In genomic region chr16:49726761-49727160, GRCm38 (mm10) we compare ENCODE assay signal across 23 mouse cellular contexts. TPM values are rescaled to one million over a fixed set of nuclear protein-coding genes. Genes with fewer than 3 reads are reported as not detected.
DNase-seq lines count a peak whose midpoint lies in the region; ATAC-seq lines count a peak whose summit lies in the region.
"Had no signal": no experiment of that assay in that cellular context is flagged by ENCODE, and none has a peak within 500 bp of the region (broad histone marks: within the 10 kb centered on the region; RNA-seq: fewer than 3 reads in every experiment).

No protein-coding gene starts in this region.

- ATAC-seq in liver, embryonic 15.5 days (ENCODE audit: insufficient read depth) = peak; percentile 56; the same call in 1 of the 2 replicates
- peak; percentile 98 for ATAC-seq in erythroblast, adult 5-6 weeks (replicated peaks; ENCODE audit: low FRiP score, poor library complexity, severe bottlenecking)
- ATAC-seq: hindbrain, embryonic 16.5 days; intestine, embryonic 16.5 days; lung, postnatal 0 days had no signal

- DNase-seq in cerebellum, adult 9-10 months = peak; percentile 20
- no peak for DNase-seq in cerebellum, adult 11-12 months
- DNase-seq in liver = no peak
- peak; percentile 21 to 40 for DNase-seq in spleen, postnatal 14 days (ENCODE audit: low spot score in 2 of 2)
- no peak for DNase-seq in natural killer cell, adult 2 months (ENCODE audit: low spot score in 2 of 2)
- DNase-seq in gastrocnemius, postnatal 4 days (ENCODE audit: low spot score in 2 of 2) = no peak
- DNase-seq: adrenal gland, postnatal 25 days; cerebellum, adult 18-20 months; heart, adult 11 months; heart, postnatal 10 days; thymus, postnatal 14 days had no signal

- H3K9ac ChIP-seq in liver, embryonic 15.5 days = no peak overlapping the region
- H3K9ac ChIP-seq: embryonic facial prominence, embryonic 15.5 days; heart, embryonic 12.5 days; liver, embryonic 14.5 days; midbrain, embryonic 12.5 days had no signal

- no peaks in the 10 kb centered on the region for H3K36me3 ChIP-seq in liver, embryonic 15.5 days (replicated peaks)
- H3K36me3 ChIP-seq: embryonic facial prominence, embryonic 15.5 days; forebrain, embryonic 10.5 days; heart, embryonic 12.5 days; hindbrain, embryonic 10.5 days; midbrain, embryonic 12.5 days had no signal

- H3K9me3 ChIP-seq in liver, embryonic 15.5 days (replicated peaks) = no peaks in the 10 kb centered on the region
- H3K9me3 ChIP-seq: embryonic facial prominence, embryonic 15.5 days; forebrain, embryonic 10.5 days; heart, embryonic 12.5 days; hindbrain, embryonic 10.5 days; midbrain, embryonic 12.5 days had no signal

- WGBS in liver, embryonic 15.5 days (ENCODE audit: insufficient replicate concordance) = 37% methylated on average over 2 of the region's 2 CpGs

- no peak overlapping the region for H3K4me3 ChIP-seq in liver, embryonic 15.5 days (replicated peaks)
- H3K4me3 ChIP-seq: embryonic facial prominence, embryonic 15.5 days; forebrain, embryonic 10.5 days; heart, embryonic 12.5 days; hindbrain, embryonic 10.5 days; midbrain, embryonic 12.5 days had no signal

- H3K27me3 ChIP-seq in liver, embryonic 15.5 days = no peaks in the 10 kb centered on the region
- H3K27me3 ChIP-seq: embryonic facial prominence, embryonic 15.5 days; heart, embryonic 12.5 days; midbrain, embryonic 12.5 days had no signal

- H3K27ac ChIP-seq in liver, embryonic 15.5 days (replicated peaks) = no peak overlapping the region
- H3K27ac ChIP-seq: embryonic facial prominence, embryonic 15.5 days; forebrain, embryonic 10.5 days; hindbrain, embryonic 10.5 days; liver, embryonic 14.5 days; macrophage; midbrain, embryonic 12.5 days had no signal

- H3K4me2 ChIP-seq in liver, embryonic 15.5 days = no peak overlapping the region
- H3K4me2 ChIP-seq: embryonic facial prominence, embryonic 15.5 days; heart, embryonic 12.5 days; midbrain, embryonic 12.5 days had no signal

- peaks cover 8% of the 10 kb centered on the region for H3K4me1 ChIP-seq in liver, embryonic 15.5 days (replicated peaks)
- H3K4me1 ChIP-seq: embryonic facial prominence, embryonic 15.5 days had no signal

RNA-seq across cellular contexts. Expression of gene Ift57, which starts 27.7 kb away (rescaled TPM):
- polyA plus RNA-seq in liver, embryonic 15.5 days (2015; fragmentation: Nextera tagmentation; extraction: Ambion mirVana) = 2.8 and 3.9 TPM in 2 replicates
- 41.8 and 77.4 TPM in 2 replicates for total RNA-seq in erythroblast, adult 5-6 weeks (2015; ENCODE audit: low replicate concordance)
- total RNA-seq in erythroblast, adult 5-6 weeks (2017; ENCODE audit: low replicate concordance) = 60.3 and 96.7 TPM in 2 replicates
- 10 to 100 TPM; 10.1 to 12.6 TPM for total RNA-seq in gastrocnemius, postnatal 4 days (2021)

Comparison
In these comparisons a context has a peak if more than half of its experiments do, and no peak if none do; other contexts are left out.
1. DNase-seq: peak in cerebellum, adult 9-10 months (single experiment) and spleen, postnatal 14 days (2 of 2); none in cerebellum, adult 11-12 months (single experiment), liver (single experiment), natural killer cell, adult 2 months (0 of 2) and gastrocnemius, postnatal 4 days (0 of 2).